Mouse (Mus musculus): Measurements from ENCODE around the gene Dicer1.

DNA sequence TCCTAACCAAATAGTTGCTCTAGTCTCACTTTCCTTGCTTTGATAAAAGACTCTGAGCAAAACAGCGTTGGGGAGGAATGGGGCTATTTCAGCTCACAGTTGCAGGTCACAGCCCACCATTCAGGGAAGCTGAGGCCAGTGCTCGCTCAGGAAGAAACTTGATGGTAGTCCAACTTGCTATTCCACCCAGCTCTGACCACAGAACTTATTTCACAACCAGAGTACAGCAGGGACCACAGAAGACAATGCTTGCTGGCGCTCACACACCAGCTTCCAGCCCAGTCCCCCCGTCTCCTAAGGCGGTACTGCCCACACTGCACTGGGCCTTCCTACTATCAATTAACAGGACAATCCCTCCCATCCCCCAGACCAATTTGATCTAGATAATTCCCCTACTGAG is 36.3 kb downstream of the Dicer1 start:
- TF ChIP-seq NRF1 (IDR thresholded peaks at IDR 0.05; ENCODE audit: insufficient read depth, low read depth, low read length, poor library complexity, severe bottlenecking) (no peak), RAD21 (IDR thresholded peaks at IDR 0.05; ENCODE audit: low read depth, low read length) (no peak), POLR2A (IDR thresholded peaks at IDR 0.05; ENCODE audit: control insufficient read depth in 1 of 2, insufficient read depth in 1 of 2, low read depth in 1 of 2, low read length in 2 of 2, poor library complexity in 1 of 2) (no peak), ETS1 (IDR thresholded peaks at IDR 0.05; ENCODE audit: low read depth, low read length) (no peak), CTCF (IDR thresholded peaks at IDR 0.05 in 2 of 3, conservative IDR thresholded peaks at IDR 0.05 in 1 of 3; ENCODE audit: control insufficient read depth in 1 of 3, insufficient read depth in 1 of 3, low read depth in 2 of 3, low read length in 3 of 3, poor library complexity in 1 of 3, severe bottlenecking in 1 of 3) (no peak), USF2 (IDR thresholded peaks at IDR 0.05; ENCODE audit: borderline replicate concordance in 1 of 2, insufficient read depth in 1 of 2, low read depth in 1 of 2, low read length in 2 of 2) (no peak), POLR2AphosphoS5 (IDR thresholded peaks at IDR 0.05; ENCODE audit: borderline replicate concordance, low read depth, low read length) (no peak), SIN3A (IDR thresholded peaks at IDR 0.05; ENCODE audit: low read length) (no peak), ZNF384 (IDR thresholded peaks at IDR 0.05; ENCODE audit: low read depth, low read length) (no peak), MYC (IDR thresholded peaks at IDR 0.05; ENCODE audit: low read depth, low read length) (no peak), RCOR1 (IDR thresholded peaks at IDR 0.05; ENCODE audit: low read depth, low read length) (no peak), MEF2A (IDR thresholded peaks at IDR 0.05; ENCODE audit: extremely low read depth, insufficient replicate concordance, low read depth, low read length, poor library complexity, severe bottlenecking) (no peak), EP300 (IDR thresholded peaks at IDR 0.05; ENCODE audit: low read depth in 1 of 2, low read length in 2 of 2) (no peak)

Measured in MEL (cell line).